ENCODE assay signal across 8 mouse cellular contexts in the genomic region with DNA sequence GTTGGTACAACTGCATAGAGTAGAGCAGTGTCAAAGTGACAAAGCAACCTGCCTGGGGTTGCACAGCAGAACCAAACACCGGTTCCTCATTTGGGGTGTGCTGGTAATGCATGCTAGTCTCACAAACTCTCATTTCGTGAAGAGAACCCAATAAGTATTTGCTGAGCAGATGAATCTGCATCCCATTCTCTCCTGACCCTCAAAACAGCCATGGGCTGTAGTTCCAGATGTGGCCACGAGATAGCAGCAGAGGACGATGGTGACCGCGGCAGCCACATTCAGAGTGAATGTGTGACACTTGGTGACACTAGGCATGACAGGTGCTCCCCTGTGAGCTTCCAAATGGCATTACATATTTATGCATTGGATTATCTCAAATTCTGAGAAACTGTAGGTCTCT. TPM values are rescaled to one million over a fixed set of nuclear protein-coding genes. Genes with fewer than 3 reads are reported as not detected.
DNase-seq lines count a peak whose midpoint lies in the region; ATAC-seq lines count a peak whose summit lies in the region.

No protein-coding gene starts in this region.

- no peak for ATAC-seq in intestine, embryonic 14.5 days (replicated peaks; ENCODE audit: low FRiP score, low TSS enrichment, low read depth)
- no peak for ATAC-seq in limb, embryonic 11.5 days (ENCODE audit: insufficient number of reproducible peaks, low FRiP score, low TSS enrichment, low read depth)
- no peak for ATAC-seq in midbrain, embryonic 11.5 days (ENCODE audit: low FRiP score)

- no peaks in the 10 kb centered on the region for H3K9me3 ChIP-seq in intestine, embryonic 14.5 days (ENCODE audit: control insufficient read depth, low read length)
- no peaks in the 10 kb centered on the region for H3K9me3 ChIP-seq in limb, embryonic 11.5 days (ENCODE audit: control insufficient read depth, low read length)
- no peaks in the 10 kb centered on the region for H3K9me3 ChIP-seq in midbrain, embryonic 11.5 days (ENCODE audit: control insufficient read depth, low read length)

- no peaks in the 10 kb centered on the region for H3K27me3 ChIP-seq in intestine, embryonic 14.5 days (replicated peaks; ENCODE audit: control insufficient read depth, insufficient read depth, low read length)
- no peaks in the 10 kb centered on the region for H3K27me3 ChIP-seq in limb, embryonic 11.5 days (ENCODE audit: control insufficient read depth, insufficient read depth, low read length)
- H3K27me3 ChIP-seq in midbrain, embryonic 11.5 days (ENCODE audit: control insufficient read depth, insufficient read depth, low read length), result no peaks in the 10 kb centered on the region; the same call in 1 of the 2 replicates

- H3K4me2 ChIP-seq in intestine, embryonic 14.5 days (ENCODE audit: low read length), result peak overlapping the region; percentile 98
- H3K4me2 ChIP-seq in limb, embryonic 11.5 days (ENCODE audit: low read depth, severe bottlenecking), result peak overlapping the region; percentile 77
- peak overlapping the region; percentile 92 for H3K4me2 ChIP-seq in midbrain, embryonic 11.5 days

- peak overlapping the region; percentile 55 for H3K9ac ChIP-seq in intestine, embryonic 14.5 days (ENCODE audit: low read length)
- peak overlapping the region; percentile 65; the same call in 1 of the 2 replicates for H3K9ac ChIP-seq in limb, embryonic 11.5 days (ENCODE audit: low read length)
- peak overlapping the region; percentile 64 for H3K9ac ChIP-seq in midbrain, embryonic 11.5 days (ENCODE audit: low read length)

- H3K4me3 ChIP-seq in intestine, embryonic 14.5 days (ENCODE audit: low read depth, low read length), result peak overlapping the region; percentile 48
- H3K4me3 ChIP-seq in limb, embryonic 11.5 days (ENCODE audit: low read depth, low read length), result peak overlapping the region; percentile 42
- peak overlapping the region; percentile 42 for H3K4me3 ChIP-seq in midbrain, embryonic 11.5 days (ENCODE audit: low read depth, low read length)

- peak overlapping the region; percentile 69 for H3K27ac ChIP-seq in intestine, embryonic 14.5 days (ENCODE audit: low read depth)
- peak overlapping the region; percentile 10; the same call in 1 of the 2 replicates for H3K27ac ChIP-seq in limb, embryonic 11.5 days (replicated peaks; ENCODE audit: low read depth, low read length)
- no peak overlapping the region for H3K27ac ChIP-seq in midbrain, embryonic 11.5 days (ENCODE audit: low read depth, low read length)

- peaks cover 31% of the 10 kb centered on the region for H3K4me1 ChIP-seq in intestine, embryonic 14.5 days (replicated peaks; ENCODE audit: control insufficient read depth, insufficient read depth, low read length)
- peaks cover 18% of the 10 kb centered on the region for H3K4me1 ChIP-seq in limb, embryonic 11.5 days (ENCODE audit: control insufficient read depth, insufficient read depth, low read length)
- peaks cover 37% of the 10 kb centered on the region for H3K4me1 ChIP-seq in midbrain, embryonic 11.5 days (ENCODE audit: control insufficient read depth, insufficient read depth, low read length)

- H3K36me3 ChIP-seq in intestine, embryonic 14.5 days (ENCODE audit: control insufficient read depth, insufficient read depth, low read length), result no peaks in the 10 kb centered on the region
- no peaks in the 10 kb centered on the region for H3K36me3 ChIP-seq in limb, embryonic 11.5 days (ENCODE audit: control insufficient read depth, insufficient read depth, low read length)
- H3K36me3 ChIP-seq in midbrain, embryonic 11.5 days (ENCODE audit: control insufficient read depth, insufficient read depth, low read length), result no peaks in the 10 kb centered on the region

- peak; percentile 69 to 85 for DNase-seq in urinary bladder, adult 18-20 months (ENCODE audit: low spot score in 2 of 2)
- no peak for DNase-seq in urinary bladder, postnatal 10 days (ENCODE audit: low spot score)
- DNase-seq in embryo, embryonic 11.5 days (ENCODE audit: low read depth, low spot score), result peak; percentile 76
- peak; percentile 76 to 83 for DNase-seq in gastrocnemius, postnatal 4 days (ENCODE audit: low spot score in 2 of 2)
- peak; percentile 96 for DNase-seq in intestine, embryonic 14.5 days (ENCODE audit: low spot score)
- peak; percentile 95 for DNase-seq in limb, embryonic 11.5 days (ENCODE audit: low spot score)
- DNase-seq in midbrain, embryonic 11.5 days (ENCODE audit: low spot score, missing footprints), result peak; percentile 99
- peak; percentile 85 for DNase-seq in spleen, adult 12 weeks (ENCODE audit: low spot score)

- 0% methylated on average over 6 of the region's 6 CpGs for WGBS in intestine, embryonic 14.5 days
- 1% methylated on average over 6 of the region's 6 CpGs for WGBS in limb, embryonic 11.5 days
- under 1% methylated on average over 6 of the region's 6 CpGs for WGBS in midbrain, embryonic 11.5 days

RNA-seq across cellular contexts. Expression of a gene that starts 3.2 kb away (rescaled TPM):
- 10 to 100 TPM; 49.6 to 60.7 TPM for total RNA-seq in gastrocnemius, postnatal 4 days (2021)
- polyA plus RNA-seq in intestine, embryonic 14.5 days (2014; fragmentation: Nextera tagmentation; extraction: Ambion mirVana), result 124 and 125 TPM in 2 replicates
- polyA plus RNA-seq in limb, embryonic 11.5 days (2014; fragmentation: Nextera tagmentation; extraction: Ambion mirVana), result 167 and 177 TPM in 2 replicates
- 87.8 and 96.9 TPM in 2 replicates for polyA plus RNA-seq in midbrain, embryonic 11.5 days (2014; fragmentation: Nextera tagmentation; extraction: Ambion mirVana)

RNA-seq across cellular contexts. Expression of a gene that starts 4.1 kb away (rescaled TPM):
- 1 to 10 TPM; 2.5 to 3.2 TPM for total RNA-seq in gastrocnemius, postnatal 4 days (2021)
- polyA plus RNA-seq in intestine, embryonic 14.5 days (2014; fragmentation: Nextera tagmentation; extraction: Ambion mirVana), result 1.2 and 2.0 TPM in 2 replicates
- 0.57 TPM in 2 replicates for polyA plus RNA-seq in limb, embryonic 11.5 days (2014; fragmentation: Nextera tagmentation; extraction: Ambion mirVana)
- polyA plus RNA-seq in midbrain, embryonic 11.5 days (2014; fragmentation: Nextera tagmentation; extraction: Ambion mirVana), result 1.2 and 1.3 TPM in 2 replicates

RNA-seq across cellular contexts. Expression of a gene that starts 17.7 kb away (rescaled TPM):
- 10 to 100 TPM; 22.8 to 31.3 TPM for total RNA-seq in gastrocnemius, postnatal 4 days (2021)
- polyA plus RNA-seq in intestine, embryonic 14.5 days (2014; fragmentation: Nextera tagmentation; extraction: Ambion mirVana), result 86.8 and 106 TPM in 2 replicates
- 100 and 114 TPM in 2 replicates for polyA plus RNA-seq in limb, embryonic 11.5 days (2014; fragmentation: Nextera tagmentation; extraction: Ambion mirVana)
- 46.1 and 56.0 TPM in 2 replicates for polyA plus RNA-seq in midbrain, embryonic 11.5 days (2014; fragmentation: Nextera tagmentation; extraction: Ambion mirVana)

RNA-seq across cellular contexts. Expression of a gene that starts 20.4 kb away (rescaled TPM):
- under 1 TPM; 0.32 to 0.39 TPM for total RNA-seq in gastrocnemius, postnatal 4 days (2021)
- 0.55 and 1.1 TPM in 2 replicates for polyA plus RNA-seq in intestine, embryonic 14.5 days (2014; fragmentation: Nextera tagmentation; extraction: Ambion mirVana)
- polyA plus RNA-seq in limb, embryonic 11.5 days (2014; fragmentation: Nextera tagmentation; extraction: Ambion mirVana), result 0.15 TPM in 1 of 2 replicates, not detected in the other
- polyA plus RNA-seq in midbrain, embryonic 11.5 days (2014; fragmentation: Nextera tagmentation; extraction: Ambion mirVana), result 0.10 and 0.11 TPM in 2 replicates

RNA-seq across cellular contexts. Expression of a gene that starts 48.3 kb away (rescaled TPM):
- total RNA-seq in gastrocnemius, postnatal 4 days (2021), result 10 to 100 TPM; 41.4 to 47.0 TPM
- polyA plus RNA-seq in intestine, embryonic 14.5 days (2014; fragmentation: Nextera tagmentation; extraction: Ambion mirVana), result 65.5 and 65.9 TPM in 2 replicates
- 48.9 and 59.4 TPM in 2 replicates for polyA plus RNA-seq in limb, embryonic 11.5 days (2014; fragmentation: Nextera tagmentation; extraction: Ambion mirVana)
- polyA plus RNA-seq in midbrain, embryonic 11.5 days (2014; fragmentation: Nextera tagmentation; extraction: Ambion mirVana), result 103 and 108 TPM in 2 replicates
